Mouse (Mus musculus) mesoderm, embryonic 11.5 days (tissue): ENCODE results near the gene Ogn.

Experiments
- DNase-seq: peaks from one replicate; pipeline ENCODE4 v3.0.0-alpha.2; 2012; ENCODE audit warnings: low read depth, low spot score

The Ogn gene

GRCm38 (mm10) chr13:49644731-49645529 is 37.1 kb downstream of the Ogn start:
- peak; percentile 12 for DNase-seq

GRCm38 (mm10) chr13:49646019-49646418 is 38.2 kb downstream of the Ogn start:
- no peak for DNase-seq

- DNase-seq, result no peak
These were observed 43.3 kb downstream of the Ogn start for GRCm38 (mm10) chr13:49651136-49651535.

- no peak for DNase-seq
These were observed 44.0 kb downstream of the Ogn start for GRCm38 (mm10) chr13:49651781-49652351.

- DNase-seq, result peak; percentile 100
These were observed 44.8 kb downstream of the Ogn start, which contains the start of the genes Cenpp and Nol8 for GRCm38 (mm10) chr13:49652481-49653179. Cenpp (minus strand) TSS chr13:49652785. Nol8 (plus strand) TSS chr13:49653078.

GRCm38 (mm10) chr13:49653180-49653541 is 45.3 kb downstream of the Ogn start:
- no peak for DNase-seq
